In the genomic region with DNA sequence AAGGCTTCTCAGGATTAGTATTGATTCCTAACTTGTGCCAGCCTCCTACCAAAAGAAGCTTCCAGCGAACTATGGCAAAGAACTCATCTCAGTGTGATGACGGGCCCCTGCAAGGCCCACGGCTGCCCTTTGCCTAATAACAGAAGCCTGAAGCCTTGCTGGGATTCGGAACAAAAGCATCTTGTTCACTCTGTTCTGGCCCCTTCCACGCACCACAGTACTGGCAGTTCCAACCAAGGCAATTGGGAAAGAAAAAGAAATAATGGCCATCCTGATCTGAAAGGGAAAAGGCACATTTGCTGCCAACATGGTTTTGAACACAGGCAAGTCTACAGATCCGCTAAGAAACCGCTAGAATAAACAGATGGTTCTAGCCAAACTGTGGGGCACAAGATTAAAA, we compare ENCODE assay signal across 18 mouse cellular contexts.
A peak's percentile ranks its signal among the peaks of the same experiment; 100 is the strongest.
DNase-seq lines count a peak whose midpoint lies in the region; ATAC-seq and TF ChIP-seq lines count a peak whose summit lies in the region.
"Had no signal": no experiment of that assay in that cellular context is flagged by ENCODE, and none has a peak within 500 bp of the region (broad histone marks: within the 10 kb centered on the region; RNA-seq: fewer than 3 reads in every experiment).

No protein-coding gene starts in this region.

- WGBS in hindbrain, postnatal 0 days, result 51% methylated on average over 7 of the region's 7 CpGs
- WGBS in hindbrain, embryonic 16.5 days, result 61% methylated on average over 7 of the region's 7 CpGs

- no peak; the same call in 1 of the 2 replicates for ATAC-seq in hindbrain, postnatal 0 days
- no peak for ATAC-seq in hindbrain, embryonic 16.5 days
- ATAC-seq: midbrain, embryonic 16.5 days had no signal

- 0 out of 2 replicates have a peak overlapping the region, but pooled peaks have one; percentile 15 for H3K27ac ChIP-seq in hindbrain, postnatal 0 days
- no peak overlapping the region for H3K27ac ChIP-seq in hindbrain, embryonic 16.5 days (ENCODE audit: low read depth, low read length)
- H3K27ac ChIP-seq: forebrain, embryonic 10.5 days; heart, embryonic 10.5 days; kidney, embryonic 15.5 days; limb, embryonic 15.5 days had no signal

- no peaks in the 10 kb centered on the region for H3K27me3 ChIP-seq in hindbrain, postnatal 0 days (ENCODE audit: insufficient read depth, low read length)
- no peaks in the 10 kb centered on the region for H3K27me3 ChIP-seq in hindbrain, embryonic 16.5 days (replicated peaks; ENCODE audit: control insufficient read depth, insufficient read depth, low read length)
- H3K27me3 ChIP-seq: kidney, embryonic 15.5 days; limb, embryonic 15.5 days had no signal

- DNase-seq in cerebellum, adult 11-12 months, result peak; percentile 15
- no peak for DNase-seq in cerebellum, adult 11 months
- peak; percentile 15 for DNase-seq in hindbrain, postnatal 0 days (ENCODE audit: low spot score)
- DNase-seq in layer of hippocampus, adult 9-11 months, result peak; percentile 41
- peak; percentile 7 for DNase-seq in left cerebral cortex, postnatal 4 days
- no peak for DNase-seq in ovary, adult 18-20 months (ENCODE audit: low spot score)
- DNase-seq in retina, postnatal 1 day, result no peak
- DNase-seq: adrenal gland, postnatal 10 days; gastrocnemius, postnatal 10 days; heart, postnatal 36 days; lung, adult 2 months; thymus, postnatal 4 days had no signal

- no peak overlapping the region for H3K9ac ChIP-seq in hindbrain, postnatal 0 days (replicated peaks; ENCODE audit: low read length)
- no peak overlapping the region for H3K9ac ChIP-seq in hindbrain, embryonic 16.5 days (ENCODE audit: low read depth, low read length)
- H3K9ac ChIP-seq: kidney, embryonic 15.5 days; limb, embryonic 15.5 days had no signal

- H3K4me2 ChIP-seq in hindbrain, postnatal 0 days (ENCODE audit: low read depth, low read length), result no peak overlapping the region
- no peak overlapping the region for H3K4me2 ChIP-seq in hindbrain, embryonic 16.5 days (ENCODE audit: low read length)
- H3K4me2 ChIP-seq: kidney, embryonic 15.5 days; limb, embryonic 15.5 days had no signal

- H3K9me3 ChIP-seq in hindbrain, postnatal 0 days (ENCODE audit: low read length), result no peaks in the 10 kb centered on the region
- no peaks in the 10 kb centered on the region for H3K9me3 ChIP-seq in hindbrain, embryonic 16.5 days (ENCODE audit: control insufficient read depth, low read length)
- H3K9me3 ChIP-seq: forebrain, embryonic 10.5 days; heart, embryonic 10.5 days; kidney, embryonic 15.5 days; limb, embryonic 15.5 days had no signal

- intact Hi-C loops in left cerebral cortex, postnatal 4 days (cut with DNase I), result no loop called here

- no peaks in the 10 kb centered on the region for H3K4me1 ChIP-seq in hindbrain, postnatal 0 days (ENCODE audit: insufficient read depth, low read length)
- H3K4me1 ChIP-seq in hindbrain, embryonic 16.5 days (ENCODE audit: control insufficient read depth, insufficient read depth, low read depth, low read length), result peaks cover 3% of the 10 kb centered on the region; the same call in 1 of the 2 replicates
- H3K4me1 ChIP-seq: heart, embryonic 10.5 days; limb, embryonic 15.5 days had no signal

- no peaks in the 10 kb centered on the region for H3K36me3 ChIP-seq in hindbrain, postnatal 0 days (ENCODE audit: insufficient read depth, low read length)
- H3K36me3 ChIP-seq in hindbrain, embryonic 16.5 days (ENCODE audit: control insufficient read depth, insufficient read depth, low read length), result no peaks in the 10 kb centered on the region
- H3K36me3 ChIP-seq: forebrain, embryonic 10.5 days; heart, embryonic 10.5 days; kidney, embryonic 15.5 days; limb, embryonic 15.5 days had no signal

- no peak for TF ChIP-seq CTCF in hindbrain, postnatal 0 days (IDR thresholded peaks at IDR 0.05; ENCODE audit: low read depth)

- H3K4me3 ChIP-seq in hindbrain, postnatal 0 days (ENCODE audit: low read length), result no peak overlapping the region
- H3K4me3 ChIP-seq in hindbrain, embryonic 16.5 days (ENCODE audit: low read length), result no peak overlapping the region
- H3K4me3 ChIP-seq: forebrain, embryonic 10.5 days; heart, embryonic 10.5 days; kidney, embryonic 15.5 days; limb, embryonic 15.5 days had no signal

Comparison
In these comparisons a context has a peak if more than half of its experiments do, and no peak if none do; other contexts are left out.
1. DNase-seq: peak in cerebellum, adult 11-12 months (single experiment), hindbrain, postnatal 0 days (single experiment), layer of hippocampus, adult 9-11 months (single experiment) and left cerebral cortex, postnatal 4 days (single experiment); none in cerebellum, adult 11 months (single experiment), ovary, adult 18-20 months (single experiment) and retina, postnatal 1 day (single experiment).